In the genomic region with DNA sequence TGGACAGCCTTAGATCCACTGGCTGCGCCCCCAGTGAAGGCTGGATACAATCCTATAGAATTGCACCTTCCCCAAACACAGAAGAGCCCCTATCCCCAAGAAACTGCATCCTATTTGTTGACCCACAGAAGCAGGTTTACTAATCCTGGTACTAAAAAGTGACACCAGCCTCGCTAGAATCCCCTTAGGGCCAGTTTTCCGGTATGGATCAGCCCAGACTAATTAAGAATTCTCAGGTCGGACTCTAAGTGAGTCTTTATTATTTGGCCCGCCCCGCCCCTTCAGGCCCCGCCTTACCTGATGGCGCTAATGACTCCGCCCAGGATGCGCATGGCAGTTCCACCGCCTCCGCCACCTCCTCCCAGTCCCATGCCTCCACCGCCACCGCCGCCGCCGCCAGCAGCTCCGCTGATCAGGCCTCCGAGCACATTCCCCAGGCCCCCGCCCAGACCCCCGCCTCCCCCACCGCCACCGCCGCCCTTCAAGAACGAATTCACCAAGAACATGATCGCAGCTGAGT, we compare ENCODE assay signal across 8 mouse cellular contexts. TPM values are rescaled to one million over a fixed set of nuclear protein-coding genes. Genes with fewer than 3 reads are reported as not detected.
DNase-seq lines count a peak whose midpoint lies in the region; ATAC-seq and TF ChIP-seq lines count a peak whose summit lies in the region.

No protein-coding gene starts in this region.

- no peak for TF ChIP-seq CTCF in layer of hippocampus, adult 2 months (conservative IDR thresholded peaks at IDR 0.05)
- no peak for TF ChIP-seq CTCF in lung, postnatal 0 days (IDR thresholded peaks at IDR 0.05)

- no peaks in the 10 kb centered on the region for H3K27me3 ChIP-seq in forebrain, embryonic 10.5 days (ENCODE audit: poor library complexity, severe bottlenecking)
- no peaks in the 10 kb centered on the region for H3K27me3 ChIP-seq in lung, postnatal 0 days (replicated peaks; ENCODE audit: insufficient read depth, low read length)

- no peak overlapping the region for H3K27ac ChIP-seq in brown adipose tissue, adult 24 weeks (replicated peaks; ENCODE audit: low read depth, low read length)
- peak overlapping the region; percentile 87 for H3K27ac ChIP-seq in forebrain, embryonic 10.5 days
- H3K27ac ChIP-seq in layer of hippocampus, adult 2 months: peak overlapping the region; percentile 95
- H3K27ac ChIP-seq in lung, postnatal 0 days (ENCODE audit: low read length): peak overlapping the region; percentile 91

- no peaks in the 10 kb centered on the region for H3K9me3 ChIP-seq in forebrain, embryonic 10.5 days
- H3K9me3 ChIP-seq in lung, postnatal 0 days (ENCODE audit: low read length): no peaks in the 10 kb centered on the region

- WGBS in forebrain, embryonic 10.5 days: under 1% methylated on average over 26 of the region's 26 CpGs
- WGBS in lung, postnatal 0 days: 1% methylated on average over 22 of the region's 26 CpGs

- ATAC-seq in lung, postnatal 0 days: peak; percentile 66

- DNase-seq in ES-CJ7 (ENCODE audit: low read depth, low spot score): peak; percentile 91
- DNase-seq in forebrain, embryonic 10.5 days (ENCODE audit: extremely low spot score, low spot score): peak; percentile 86
- peak; percentile 77 to 83 for DNase-seq in heart, postnatal 36 days
- DNase-seq in layer of hippocampus, adult 2 months (ENCODE audit: low spot score in 2 of 2): peak; percentile 74 to 76
- DNase-seq in lung, postnatal 0 days (ENCODE audit: low spot score): peak; percentile 88
- DNase-seq in ovary, adult 18-20 months (ENCODE audit: low spot score): peak; percentile 72
- peak; percentile 49 to 54 for DNase-seq in thymus, adult 18-20 months

- peak overlapping the region; percentile 94 for H3K4me3 ChIP-seq in brown adipose tissue, adult 24 weeks (ENCODE audit: insufficient read depth, low read depth, low read length)
- peak overlapping the region; percentile 78 for H3K4me3 ChIP-seq in forebrain, embryonic 10.5 days
- peak overlapping the region; percentile 90 for H3K4me3 ChIP-seq in layer of hippocampus, adult 2 months
- peak overlapping the region; percentile 73 for H3K4me3 ChIP-seq in lung, postnatal 0 days (ENCODE audit: low read depth, low read length)

- H3K36me3 ChIP-seq in forebrain, embryonic 10.5 days (replicated peaks): peaks cover 39% of the 10 kb centered on the region
- peaks cover 19% of the 10 kb centered on the region for H3K36me3 ChIP-seq in lung, postnatal 0 days (ENCODE audit: insufficient read depth, low read length)

- TF ChIP-seq EP300 in lung, postnatal 0 days (IDR thresholded peaks at IDR 0.05): no peak

- H3K4me1 ChIP-seq in brown adipose tissue, adult 24 weeks (ENCODE audit: control insufficient read depth, insufficient read depth, insufficient read length, low read length): 0 out of 2 replicates have a peak, but pooled peaks cover 7% of the 10 kb centered on the region
- peaks cover 41% of the 10 kb centered on the region for H3K4me1 ChIP-seq in forebrain, embryonic 10.5 days
- peaks cover 12% of the 10 kb centered on the region for H3K4me1 ChIP-seq in lung, postnatal 0 days (ENCODE audit: insufficient read depth, low read depth, low read length)

- intact Hi-C loops in heart, postnatal 36 days (cut with DNase I): no loop called here

- peak overlapping the region; percentile 89 for H3K4me2 ChIP-seq in lung, postnatal 0 days (replicated peaks; ENCODE audit: low read depth, low read length)

- peak overlapping the region; percentile 68; the same call in 1 of the 2 replicates for H3K9ac ChIP-seq in lung, postnatal 0 days (replicated peaks; ENCODE audit: low read depth)

RNA-seq across cellular contexts. Expression of a gene that starts 5.0 kb away (rescaled TPM):
- 549 and 708 TPM in 2 replicates for polyA plus RNA-seq in brown adipose tissue, adult 24 weeks (2012; ENCODE audit: insufficient read depth, insufficient read length, missing spikeins)
- 45.9 and 51.2 TPM in 2 replicates for polyA plus RNA-seq in forebrain, embryonic 10.5 days (2016; fragmentation: Nextera tagmentation; extraction: Ambion mirVana)
- total RNA-seq in heart, postnatal 36 days (2021): 100 to 1,000 TPM; 289 to 298 TPM
- 100 to 1,000 TPM; 213 to 224 TPM for total RNA-seq in layer of hippocampus, adult 2 months (2021)
- 118 and 120 TPM in 2 replicates for polyA plus RNA-seq in lung, postnatal 0 days (2015; fragmentation: Nextera tagmentation; extraction: Ambion mirVana)

RNA-seq across cellular contexts. Expression of a gene that starts 9.7 kb away (rescaled TPM):
- polyA plus RNA-seq in brown adipose tissue, adult 24 weeks (2012; ENCODE audit: insufficient read depth, insufficient read length, missing spikeins): 3,242 and 3,950 TPM in 2 replicates
- 4.0 and 4.5 TPM in 2 replicates for polyA plus RNA-seq in forebrain, embryonic 10.5 days (2016; fragmentation: Nextera tagmentation; extraction: Ambion mirVana)
- 1,000 to 10,000 TPM; 2,810 to 3,153 TPM for total RNA-seq in heart, postnatal 36 days (2021)
- total RNA-seq in layer of hippocampus, adult 2 months (2021): 1 to 10 TPM; 3.5 to 5.9 TPM
- 18.7 and 18.8 TPM in 2 replicates for polyA plus RNA-seq in lung, postnatal 0 days (2015; fragmentation: Nextera tagmentation; extraction: Ambion mirVana)

RNA-seq across cellular contexts. Expression of a gene that starts 24.1 kb away (rescaled TPM):
- polyA plus RNA-seq in brown adipose tissue, adult 24 weeks (2012; ENCODE audit: insufficient read depth, insufficient read length, missing spikeins): 17.8 and 24.3 TPM in 2 replicates
- 20.3 and 21.1 TPM in 2 replicates for polyA plus RNA-seq in forebrain, embryonic 10.5 days (2016; fragmentation: Nextera tagmentation; extraction: Ambion mirVana)
- total RNA-seq in heart, postnatal 36 days (2021): 10 to 100 TPM; 26.3 to 30.3 TPM
- 10 to 100 TPM; 48.9 to 52.0 TPM for total RNA-seq in layer of hippocampus, adult 2 months (2021)
- polyA plus RNA-seq in lung, postnatal 0 days (2015; fragmentation: Nextera tagmentation; extraction: Ambion mirVana): 6.0 and 6.9 TPM in 2 replicates

RNA-seq across cellular contexts. Expression of a gene that starts 38.1 kb away (rescaled TPM):
- 93.0 and 113 TPM in 2 replicates for polyA plus RNA-seq in brown adipose tissue, adult 24 weeks (2012; ENCODE audit: insufficient read depth, insufficient read length, missing spikeins)
- polyA plus RNA-seq in forebrain, embryonic 10.5 days (2016; fragmentation: Nextera tagmentation; extraction: Ambion mirVana): 163 and 169 TPM in 2 replicates
- 10 to 100 TPM; 52.3 to 59.5 TPM for total RNA-seq in heart, postnatal 36 days (2021)
- total RNA-seq in layer of hippocampus, adult 2 months (2021): 10 to 100 TPM; 59.6 to 59.8 TPM
- 122 and 144 TPM in 2 replicates for polyA plus RNA-seq in lung, postnatal 0 days (2015; fragmentation: Nextera tagmentation; extraction: Ambion mirVana)

RNA-seq across cellular contexts. Expression of a gene that starts 38.4 kb away (rescaled TPM):
- 62.8 and 71.2 TPM in 2 replicates for polyA plus RNA-seq in brown adipose tissue, adult 24 weeks (2012; ENCODE audit: insufficient read depth, insufficient read length, missing spikeins)
- polyA plus RNA-seq in forebrain, embryonic 10.5 days (2016; fragmentation: Nextera tagmentation; extraction: Ambion mirVana): 248 and 257 TPM in 2 replicates
- 10 to 100 TPM; 58.8 to 61.7 TPM for total RNA-seq in heart, postnatal 36 days (2021)
- 100 to 1,000 TPM; 113 to 116 TPM for total RNA-seq in layer of hippocampus, adult 2 months (2021)
- 142 and 143 TPM in 2 replicates for polyA plus RNA-seq in lung, postnatal 0 days (2015; fragmentation: Nextera tagmentation; extraction: Ambion mirVana)

Comparison
In these comparisons a context has a peak if more than half of its experiments do, and no peak if none do; other contexts are left out.
1. RNA of a gene that starts 9.7 kb away (polyA plus RNA-seq): 3,242 to 3,950 TPM in brown adipose tissue, adult 24 weeks; 18.7 to 18.8 TPM in lung, postnatal 0 days and 4.0 to 4.5 TPM in forebrain, embryonic 10.5 days; every median in the first group is over 100 times any median in the second.
2. Peak in every context shown above with its lines, with median percentiles within 50 percentile points of each other: DNase-seq and H3K4me3 ChIP-seq.